Mouse (Mus musculus): ENCODE results near the gene Arrdc2. TPM values are rescaled to one million over a fixed set of nuclear protein-coding genes. Genes with fewer than 3 reads are reported as not detected.
A peak's percentile ranks its signal among the peaks of the same experiment; 100 is the strongest.

The Arrdc2 gene
- total and polyA plus RNA-seq, 2 experiments: 25.7 to 33.8 TPM

DNA sequence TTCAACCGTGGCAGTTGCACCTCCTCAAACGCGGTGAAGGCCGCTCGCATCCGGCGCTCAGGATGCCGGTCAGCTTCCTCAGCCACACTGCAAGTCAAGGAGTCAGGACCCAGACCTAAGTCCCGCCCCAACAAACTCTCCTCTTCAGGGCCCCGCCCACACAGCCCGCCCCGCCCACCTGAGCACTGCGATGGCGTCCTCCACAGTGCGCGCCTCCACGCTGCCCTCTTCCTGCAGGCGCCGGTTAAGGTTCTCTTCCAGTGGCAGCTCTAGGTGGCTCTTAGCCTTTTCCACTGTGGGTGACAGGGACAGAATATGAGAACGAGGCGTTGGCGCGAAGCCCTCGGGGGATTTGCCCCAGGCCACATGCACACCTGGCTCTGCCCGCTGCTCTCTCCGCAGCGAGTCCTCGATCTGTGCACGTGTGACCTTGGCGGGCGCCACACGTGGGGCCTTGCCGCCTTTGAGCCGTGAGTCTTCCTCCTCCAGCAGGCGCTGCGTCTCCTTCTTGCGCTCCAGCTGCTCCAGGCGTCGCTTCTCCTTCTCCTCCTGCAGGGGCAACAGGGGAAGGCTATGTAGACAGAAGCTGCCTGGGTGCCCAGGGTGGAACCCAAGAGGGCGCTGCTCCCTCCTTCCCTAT lies 29.2 kb upstream of the Arrdc2 start:
- Histone ChIP-seq H3K79me2 (ENCODE audit: control insufficient read depth, insufficient read depth, low read length) (no peaks in the 10 kb centered on the region), H3K36me3 (ENCODE audit: control insufficient read depth, insufficient read depth, low read length) (no peaks in the 10 kb centered on the region), H3K4me1 (ENCODE audit: control insufficient read depth, insufficient read depth, low read length) (peaks cover 9% of the 10 kb centered on the region; the same call in 1 of the 2 replicates), H3K27me3 (ENCODE audit: control insufficient read depth, insufficient read depth, low read length) (no peaks in the 10 kb centered on the region; the same call in 1 of the 2 replicates), H3K9ac (ENCODE audit: low read depth, low read length) (no peak overlapping the region), H3K4me3 (ENCODE audit: insufficient read depth, low read depth, low read length) (no peak overlapping the region), H3K27ac (replicated peaks; ENCODE audit: insufficient read depth, low read depth, low read length) (no peak overlapping the region)
- TF ChIP-seq CTCF (IDR thresholded peaks at IDR 0.05; ENCODE audit: low read depth, low read length): 0 out of 2 replicates have a peak, but pooled peaks have one; percentile 4
- no peak for TF ChIP-seq POLR2A (IDR thresholded peaks at IDR 0.05; ENCODE audit: extremely low read depth, insufficient read depth, low read length)
- no peak for DNase-seq (ENCODE audit: extremely low read depth, low read depth, low spot score)
- 52% methylated on average over 40 of the region's 40 CpGs for WGBS

- Histone ChIP-seq H3K27ac (replicated peaks; ENCODE audit: insufficient read depth, low read depth, low read length) (no peak overlapping the region), H3K27me3 (ENCODE audit: control insufficient read depth, insufficient read depth, low read length) (peaks cover 15% of the 10 kb centered on the region), H3K9ac (ENCODE audit: low read depth, low read length) (no peak overlapping the region), H3K79me2 (ENCODE audit: control insufficient read depth, insufficient read depth, low read length) (no peaks in the 10 kb centered on the region), H3K4me3 (ENCODE audit: insufficient read depth, low read depth, low read length) (no peak overlapping the region), H3K36me3 (ENCODE audit: control insufficient read depth, insufficient read depth, low read length) (no peaks in the 10 kb centered on the region), H3K4me1 (ENCODE audit: control insufficient read depth, insufficient read depth, low read length) (peaks cover 8% of the 10 kb centered on the region; the same call in 1 of the 2 replicates)
- TF ChIP-seq POLR2A (IDR thresholded peaks at IDR 0.05; ENCODE audit: extremely low read depth, insufficient read depth, low read length) (no peak), CTCF (IDR thresholded peaks at IDR 0.05; ENCODE audit: low read depth, low read length) (no peak)
- 89% methylated on average over 7 of the region's 7 CpGs for WGBS
- DNase-seq (ENCODE audit: extremely low read depth, low read depth, low spot score): no peak
These were observed 27.0 kb upstream of the Arrdc2 start for GRCm38 (mm10) chr8:70866566-70866965.

GRCm38 (mm10) chr8:70866001-70866520 lies 26.5 kb upstream of the Arrdc2 start:
- Histone ChIP-seq H3K27ac (replicated peaks; ENCODE audit: insufficient read depth, low read depth, low read length) (no peak overlapping the region), H3K9ac (ENCODE audit: low read depth, low read length) (no peak overlapping the region), H3K4me3 (ENCODE audit: insufficient read depth, low read depth, low read length) (0 out of 2 replicates have a peak overlapping the region, but pooled peaks have one; percentile 1), H3K27me3 (ENCODE audit: control insufficient read depth, insufficient read depth, low read length) (peaks cover 15% of the 10 kb centered on the region), H3K36me3 (ENCODE audit: control insufficient read depth, insufficient read depth, low read length) (no peaks in the 10 kb centered on the region), H3K4me1 (ENCODE audit: control insufficient read depth, insufficient read depth, low read length) (peaks cover 8% of the 10 kb centered on the region; the same call in 1 of the 2 replicates), H3K79me2 (ENCODE audit: control insufficient read depth, insufficient read depth, low read length) (no peaks in the 10 kb centered on the region)
- no peak for TF ChIP-seq CTCF (IDR thresholded peaks at IDR 0.05; ENCODE audit: low read depth, low read length)
- no peak for DNase-seq (ENCODE audit: extremely low read depth, low read depth, low spot score)
- WGBS: 8% methylated on average over 12 of the region's 12 CpGs

DNA sequence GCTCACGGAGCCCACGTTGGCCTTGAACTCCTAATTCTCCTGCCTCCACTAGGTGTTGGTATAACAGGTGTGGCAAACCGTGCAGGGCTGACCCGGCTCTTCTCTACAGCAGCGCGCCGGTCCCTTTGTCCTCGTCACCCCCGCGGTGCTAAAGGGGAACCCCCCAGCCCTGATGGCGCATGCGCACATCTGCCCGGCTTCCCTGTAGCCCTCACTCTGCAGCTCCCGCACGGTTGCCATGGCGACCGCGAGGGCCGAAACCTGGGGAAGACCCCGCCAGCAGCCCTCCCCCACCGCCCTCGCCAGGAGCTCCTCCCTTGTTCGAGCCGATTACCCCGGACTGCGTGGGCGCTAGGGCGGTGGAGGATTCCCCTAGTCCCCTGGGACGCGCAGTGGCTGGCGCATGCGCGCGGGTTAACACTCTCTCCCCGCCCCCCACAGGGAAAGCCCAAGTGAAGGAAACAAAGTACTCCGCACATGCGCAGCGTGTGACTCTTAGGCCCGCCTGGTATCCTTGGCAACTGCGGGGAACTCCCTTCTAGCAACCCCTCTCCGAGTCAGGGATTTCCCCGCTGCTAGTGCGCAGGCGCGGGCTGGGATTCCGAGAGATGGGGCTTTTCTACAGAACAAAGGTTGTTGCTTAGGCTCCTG lies 26.0 kb upstream of the Arrdc2 start:
- H3K4me3 ChIP-seq (ENCODE audit: insufficient read depth, low read depth, low read length): peak overlapping the region; percentile 88
- no peaks in the 10 kb centered on the region for H3K79me2 ChIP-seq (ENCODE audit: control insufficient read depth, insufficient read depth, low read length)
- WGBS: under 1% methylated on average over 46 of the region's 46 CpGs
- no peaks in the 10 kb centered on the region for H3K36me3 ChIP-seq (ENCODE audit: control insufficient read depth, insufficient read depth, low read length)
- TF ChIP-seq CTCF (IDR thresholded peaks at IDR 0.05; ENCODE audit: low read depth, low read length): no peak
- 0 out of 2 replicates have a peak, but pooled peaks have one; percentile 24 for TF ChIP-seq POLR2A (IDR thresholded peaks at IDR 0.05; ENCODE audit: extremely low read depth, insufficient read depth, low read length)
- H3K4me1 ChIP-seq (ENCODE audit: control insufficient read depth, insufficient read depth, low read length): peaks cover 8% of the 10 kb centered on the region; the same call in 1 of the 2 replicates
- peaks cover 15% of the 10 kb centered on the region for H3K27me3 ChIP-seq (ENCODE audit: control insufficient read depth, insufficient read depth, low read length)
- peak overlapping the region; percentile 70 for H3K9ac ChIP-seq (ENCODE audit: low read depth, low read length)
- peak; percentile 89 for DNase-seq (ENCODE audit: extremely low read depth, low read depth, low spot score)
- H3K27ac ChIP-seq (replicated peaks; ENCODE audit: insufficient read depth, low read depth, low read length): no peak overlapping the region

- TF ChIP-seq CTCF (IDR thresholded peaks at IDR 0.05; ENCODE audit: low read depth, low read length) (no peak), POLR2A (IDR thresholded peaks at IDR 0.05; ENCODE audit: extremely low read depth, insufficient read depth, low read length) (no peak)
- Histone ChIP-seq H3K4me3 (ENCODE audit: insufficient read depth, low read depth, low read length) (peak overlapping the region; percentile 27), H3K4me1 (ENCODE audit: control insufficient read depth, insufficient read depth, low read length) (peaks cover 8% of the 10 kb centered on the region; the same call in 1 of the 2 replicates), H3K27ac (replicated peaks; ENCODE audit: insufficient read depth, low read depth, low read length) (no peak overlapping the region), H3K9ac (ENCODE audit: low read depth, low read length) (peak overlapping the region; percentile 70), H3K27me3 (ENCODE audit: control insufficient read depth, insufficient read depth, low read length) (peaks cover 15% of the 10 kb centered on the region), H3K79me2 (ENCODE audit: control insufficient read depth, insufficient read depth, low read length) (no peaks in the 10 kb centered on the region), H3K36me3 (ENCODE audit: control insufficient read depth, insufficient read depth, low read length) (no peaks in the 10 kb centered on the region)
- 5% methylated on average over 24 of the region's 24 CpGs for WGBS
- no peak for DNase-seq (ENCODE audit: extremely low read depth, low read depth, low spot score)
These were observed 25.2 kb upstream of the Arrdc2 start for GRCm38 (mm10) chr8:70864712-70865221.

Data from liver, adult 2 months (tissue).